Comparison of ENCODE assay signal across 15 mouse cellular contexts in genomic region chr5:36526921-36527320, GRCm38 (mm10). TPM values are rescaled to one million over a fixed set of nuclear protein-coding genes. Genes with fewer than 3 reads are reported as not detected.
"Had no signal": no experiment of that assay in that cellular context is flagged by ENCODE, and none has a peak within 500 bp of the region (broad histone marks: within the 10 kb centered on the region; RNA-seq: fewer than 3 reads in every experiment).

No protein-coding gene starts in this region.

- H3K27me3 ChIP-seq: midbrain, embryonic 12.5 days; neural tube, embryonic 12.5 days had no signal

- H3K4me2 ChIP-seq: lung, embryonic 14.5 days; midbrain, embryonic 12.5 days; neural tube, embryonic 12.5 days had no signal

- H3K4me3 ChIP-seq: midbrain, embryonic 10.5 days; midbrain, embryonic 12.5 days; myocyte; neural tube, embryonic 12.5 days had no signal

- ATAC-seq: midbrain, embryonic 16.5 days had no signal

- H3K27ac ChIP-seq: midbrain, embryonic 10.5 days; midbrain, embryonic 12.5 days; neural tube, embryonic 12.5 days had no signal

- H3K9me3 ChIP-seq: midbrain, embryonic 10.5 days; midbrain, embryonic 12.5 days; neural tube, embryonic 12.5 days had no signal

- H3K9ac ChIP-seq: lung, embryonic 14.5 days; midbrain, embryonic 12.5 days; neural tube, embryonic 12.5 days had no signal

- DNase-seq: retina, postnatal 1 day; right cerebral cortex, adult 18-20 months; right cerebral cortex, postnatal 25 days; right cerebral cortex, postnatal 4 days; spleen, adult 18-20 months; thymus, adult 18-20 months; thymus, postnatal 14 days; thymus, postnatal 36 days had no signal

RNA-seq across cellular contexts. Expression of gene Ccdc96, which starts 42.5 kb away (rescaled TPM):
- polyA plus RNA-seq: small intestine, adult 2 months had no signal
